Mouse (Mus musculus) midbrain, embryonic 11.5 days (tissue): ENCODE measurements at regions not wholly inside any gene's neighbourhood (a gene's known extent, or its start where the extent isn't known, plus 50 kb on each side); places are given as distances from the start of the nearest gene placed in this dataset.

Experiments used
- ATAC-seq: fragments of 200-750 bp; cut with Nextera tagmentation; 2 replicates; pipeline ENCODE4 v1.8.0; 2017; ENCODE audit warnings: moderate TSS enrichment, moderate library complexity; ENCODE audit not compliant: low FRiP score
- DNase-seq: peaks from one replicate; pipeline ENCODE4 v3.0.0; 2015; ENCODE audit warnings: low spot score; ENCODE audit errors: missing footprints
- H3K27ac ChIP-seq: fragments of 300-500 bp; sonication (generic); 2 replicates; pipeline ENCODE4 v1.5.1; 2014; ENCODE audit warnings: low read depth, low read length
- H3K27me3 ChIP-seq: fragments of 300-500 bp; sonication (generic); 2 replicates; pipeline ENCODE4 v1.6.1; 2014; ENCODE audit warnings: mild to moderate bottlenecking, low read length, moderate library complexity, mixed read lengths; ENCODE audit not compliant: control insufficient read depth, insufficient read depth
- H3K36me3 ChIP-seq: fragments of 300-500 bp; sonication (generic); 2 replicates; pipeline ENCODE4 v1.6.1; 2014; ENCODE audit warnings: mild to moderate bottlenecking, low read length, moderate library complexity, mixed read lengths; ENCODE audit not compliant: control insufficient read depth, insufficient read depth
- H3K4me1 ChIP-seq: fragments of 300-500 bp; sonication (generic); 2 replicates; pipeline ENCODE4 v1.6.1; 2014; ENCODE audit warnings: low read length; ENCODE audit not compliant: control insufficient read depth, insufficient read depth
- H3K4me2 ChIP-seq: fragments of 300-500 bp; sonication (generic); 2 replicates; pipeline ENCODE4 v1.6.1; 2014; ENCODE audit warnings: mild to moderate bottlenecking, moderate library complexity
- H3K4me3 ChIP-seq: fragments of 300-500 bp; sonication (generic); 2 replicates; pipeline ENCODE4 v1.5.1; 2014; ENCODE audit warnings: low read depth, low read length
- H3K9ac ChIP-seq: fragments of 300-500 bp; sonication (generic); 2 replicates; pipeline ENCODE4 v1.6.1; 2014; ENCODE audit warnings: low read length
- H3K9me3 ChIP-seq: fragments of 300-500 bp; sonication (generic); 2 replicates; pipeline ENCODE4 v1.6.1; 2016; ENCODE audit warnings: low read length; ENCODE audit not compliant: control insufficient read depth
- WGBS: fragments of 180-500 bp; shearing (Covaris S2); extraction: QIAGEN DNeasy Blood & Tissue Kit; methylation state at CpG from one replicate; pipeline ENCODE4 v1.1.7; 2014; 5-methylcytosine and 5-hydroxymethylcytosine counted together

DNA sequence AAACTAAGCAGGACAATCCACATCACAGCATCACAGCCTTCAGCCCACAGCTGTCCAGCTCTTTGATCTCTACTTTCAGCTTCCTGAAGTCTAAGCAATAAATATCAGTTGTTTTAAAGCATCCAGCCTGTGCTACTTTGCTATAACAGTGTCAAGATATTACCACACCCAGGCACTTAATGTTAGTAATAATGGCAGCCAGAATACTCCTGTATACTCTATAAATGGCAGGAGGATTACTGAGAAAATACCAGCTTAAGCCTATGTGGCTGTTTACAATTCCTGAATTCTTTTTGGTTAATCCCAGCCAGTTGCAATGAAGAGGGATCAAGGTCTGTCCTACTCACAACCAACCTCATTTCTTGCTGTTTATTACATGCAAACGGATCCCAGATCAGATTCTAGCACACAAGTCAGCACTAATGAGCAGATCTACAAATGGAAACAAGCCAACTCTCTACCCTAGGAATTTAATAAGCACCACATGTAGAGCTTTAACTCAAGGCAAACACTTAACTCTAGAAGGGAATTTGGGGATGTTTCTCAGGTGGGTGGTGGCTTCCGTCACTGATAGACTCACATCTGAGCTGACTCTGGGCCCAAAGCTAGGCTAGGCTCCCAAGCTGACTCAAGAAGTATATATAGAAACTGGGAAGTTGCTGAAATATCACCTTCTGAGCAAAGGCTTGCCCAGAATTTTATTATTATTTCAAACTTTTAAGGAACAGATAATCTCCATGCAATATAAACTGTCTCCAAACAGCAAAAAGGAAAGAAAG, 190.6 kb downstream of the Map2k4 start:
- ATAC-seq = no peak
- 69% methylated on average over 2 of the region's 2 CpGs for whole genome bisulfite sequencing
- Histone ChIP-seq H3K9me3 (no peaks in the 10 kb centered on the region), H3K9ac (no peak overlapping the region), H3K4me3 (no peak overlapping the region), H3K4me1 (no peaks in the 10 kb centered on the region), H3K27ac (no peak overlapping the region), H3K27me3 (no peaks in the 10 kb centered on the region), H3K4me2 (no peak overlapping the region), H3K36me3 (no peaks in the 10 kb centered on the region)
- DNase-seq = no peak

DNA sequence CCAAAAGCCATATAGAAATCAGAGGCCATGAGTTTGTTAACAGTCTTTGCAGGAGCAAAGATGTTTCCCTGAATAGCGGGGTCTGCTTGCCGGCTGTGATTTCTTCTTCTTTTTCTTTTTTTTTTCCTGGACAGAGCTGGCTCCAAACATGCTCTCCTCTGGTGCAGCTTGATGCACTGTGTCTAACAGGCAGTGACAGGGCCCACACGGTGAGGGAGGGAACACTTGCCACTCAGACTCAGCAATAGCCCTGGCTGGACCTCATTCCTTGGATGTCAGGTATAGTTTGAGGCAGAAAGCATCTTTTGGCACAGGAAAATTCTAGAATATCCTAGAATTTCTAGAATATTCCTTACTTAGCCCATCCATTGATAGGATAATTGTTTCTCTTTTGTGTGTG, 199.6 kb downstream of the Map2k4 start:
- Histone ChIP-seq H3K4me1 (no peaks in the 10 kb centered on the region), H3K4me3 (no peak overlapping the region), H3K36me3 (no peaks in the 10 kb centered on the region), H3K9ac (no peak overlapping the region), H3K27me3 (no peaks in the 10 kb centered on the region), H3K27ac (no peak overlapping the region), H3K9me3 (no peaks in the 10 kb centered on the region), H3K4me2 (no peak overlapping the region)
- DNase-seq = no peak
- WGBS = 61% methylated on average over 3 of the region's 3 CpGs
- ATAC-seq = no peak

DNA sequence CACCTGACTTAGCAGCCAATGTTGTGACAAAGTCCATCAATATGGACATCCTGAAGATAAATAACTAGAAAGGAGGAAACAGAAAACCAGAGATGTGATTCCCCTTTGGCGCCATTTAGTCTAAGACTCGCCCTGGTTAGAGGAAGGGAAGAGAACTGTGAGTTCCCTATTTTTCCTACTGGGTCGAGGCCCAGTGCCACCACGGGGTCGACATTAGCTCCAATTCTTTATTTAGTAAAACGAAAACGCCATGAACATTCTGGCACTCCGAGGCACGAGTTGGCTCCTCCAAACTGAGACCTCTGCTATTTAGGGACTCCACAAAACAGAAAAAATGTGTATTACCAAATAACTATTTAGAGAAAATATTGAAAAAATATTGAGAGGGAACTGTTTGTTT, 220.3 kb downstream of the Map2k4 start:
- Histone ChIP-seq H3K27me3 (no peaks in the 10 kb centered on the region), H3K9me3 (no peaks in the 10 kb centered on the region), H3K27ac (no peak overlapping the region), H3K4me2 (no peak overlapping the region), H3K4me3 (no peak overlapping the region), H3K9ac (no peak overlapping the region), H3K36me3 (no peaks in the 10 kb centered on the region), H3K4me1 (no peaks in the 10 kb centered on the region)
- WGBS = 92% methylated on average over 9 of the region's 9 CpGs
- no peak for DNase-seq
- ATAC-seq = no peak

DNA sequence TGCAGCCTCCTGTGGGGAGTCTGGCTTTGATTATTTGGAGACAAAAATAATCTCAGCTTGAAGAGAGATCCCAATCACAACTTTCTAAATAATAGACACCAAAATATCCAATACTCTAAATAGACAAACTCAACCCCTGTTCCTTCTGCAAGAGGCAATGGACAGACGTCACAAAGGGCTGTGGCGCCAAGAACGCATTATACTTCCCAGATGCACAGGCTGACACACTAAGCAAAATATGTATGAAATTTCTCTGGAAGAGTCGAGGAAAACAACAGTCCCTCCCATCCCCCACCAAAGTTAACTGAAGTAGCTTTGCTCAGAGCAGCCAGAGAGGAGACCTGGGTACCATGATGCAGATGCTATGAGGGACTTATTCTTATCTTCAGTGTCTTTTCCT, 229.9 kb downstream of the Map2k4 start:
- no peak for ATAC-seq
- H3K9ac ChIP-seq = no peak overlapping the region
- no peaks in the 10 kb centered on the region for H3K36me3 ChIP-seq
- no peak overlapping the region for H3K27ac ChIP-seq
- DNase-seq = no peak
- 82% methylated on average over 4 of the region's 4 CpGs for WGBS
- no peaks in the 10 kb centered on the region for H3K9me3 ChIP-seq
- H3K27me3 ChIP-seq = no peaks in the 10 kb centered on the region
- no peaks in the 10 kb centered on the region for H3K4me1 ChIP-seq
- H3K4me3 ChIP-seq = no peak overlapping the region
- no peak overlapping the region for H3K4me2 ChIP-seq

DNA sequence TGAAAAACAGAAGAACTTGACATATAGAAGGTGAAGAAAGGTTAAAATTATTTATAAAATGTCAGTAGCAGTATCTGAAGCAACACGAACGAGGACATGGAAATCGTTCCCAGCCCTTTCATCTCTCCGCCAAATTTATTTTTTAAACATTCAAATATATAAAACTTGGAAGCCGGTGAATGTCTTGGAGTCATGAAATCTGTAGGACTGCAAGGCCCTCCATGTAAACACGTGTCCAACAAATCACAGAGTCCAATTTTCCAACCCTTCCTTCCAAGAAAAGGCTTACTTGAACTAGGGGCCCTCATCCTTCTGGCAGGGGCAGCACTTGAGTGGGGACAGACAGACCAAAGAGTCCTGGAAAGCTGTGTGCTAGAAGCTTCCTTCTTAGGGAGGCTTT, 237.0 kb downstream of the Map2k4 start:
- H3K27me3 ChIP-seq = no peaks in the 10 kb centered on the region
- no peak overlapping the region for H3K4me3 ChIP-seq
- DNase-seq (no peak), ATAC-seq (no peak)
- no peak overlapping the region for H3K4me2 ChIP-seq
- no peaks in the 10 kb centered on the region for H3K4me1 ChIP-seq
- H3K9me3 ChIP-seq = no peaks in the 10 kb centered on the region
- WGBS = 93% methylated on average over 6 of the region's 6 CpGs
- no peak overlapping the region for H3K9ac ChIP-seq
- H3K36me3 ChIP-seq = no peaks in the 10 kb centered on the region
- no peak overlapping the region for H3K27ac ChIP-seq

DNA sequence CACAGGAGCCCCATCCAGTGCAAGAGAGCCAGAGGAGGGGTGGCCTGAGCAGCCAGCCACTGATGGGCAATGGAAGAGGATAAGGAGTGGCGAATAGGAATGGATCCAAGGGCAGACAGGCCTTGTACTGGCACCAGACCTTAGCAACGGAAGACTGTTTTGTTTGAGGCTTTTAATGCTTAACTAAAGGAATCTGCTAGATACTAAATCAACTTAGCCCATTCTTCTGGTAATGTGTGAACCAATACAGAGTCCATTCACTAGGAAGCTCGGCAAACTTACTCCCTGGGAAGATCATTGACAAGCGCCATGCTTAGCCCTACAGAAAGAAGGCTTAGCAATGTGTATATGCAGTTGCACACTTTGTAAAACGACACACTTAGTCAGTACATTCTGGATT, 243.8 kb downstream of the Map2k4 start:
- 85% methylated on average over 5 of the region's 5 CpGs for WGBS
- no peaks in the 10 kb centered on the region for H3K9me3 ChIP-seq
- DNase-seq = no peak

DNA sequence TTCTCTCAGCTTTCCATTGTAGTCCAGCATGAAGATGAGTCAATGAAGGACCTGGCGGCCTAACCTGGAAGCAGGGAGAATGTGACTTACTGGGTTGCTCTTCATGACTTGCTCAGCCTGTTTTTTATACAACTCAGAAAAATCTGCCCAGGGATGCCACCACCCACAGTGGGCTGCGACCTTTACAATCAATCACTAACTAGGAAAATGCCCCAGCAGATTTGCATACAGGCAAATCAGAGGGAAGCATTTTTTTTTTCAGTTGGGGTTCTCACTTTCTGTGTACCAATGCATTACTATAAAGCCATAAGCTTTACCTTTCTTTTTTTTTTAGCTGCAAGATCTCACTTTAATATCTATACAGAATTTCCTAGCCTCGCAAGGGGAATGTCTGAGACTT, 244.5 kb downstream of the Map2k4 start:
- Histone ChIP-seq H3K27me3 (no peaks in the 10 kb centered on the region), H3K27ac (no peak overlapping the region), H3K4me2 (no peak overlapping the region), H3K9me3 (no peaks in the 10 kb centered on the region), H3K4me1 (no peaks in the 10 kb centered on the region), H3K36me3 (no peaks in the 10 kb centered on the region), H3K9ac (no peak overlapping the region), H3K4me3 (no peak overlapping the region)
- 86% methylated on average over 3 of the region's 3 CpGs for WGBS
- ATAC-seq = no peak
- DNase-seq = no peak

More for the DNA sequence above, 243.8 kb downstream of the Map2k4 start:
- no peak overlapping the region for H3K4me3 ChIP-seq
- H3K27ac ChIP-seq = no peak overlapping the region
- no peaks in the 10 kb centered on the region for H3K36me3 ChIP-seq
- H3K9ac ChIP-seq = no peak overlapping the region
- no peaks in the 10 kb centered on the region for H3K4me1 ChIP-seq
- no peak for ATAC-seq
- no peak overlapping the region for H3K4me2 ChIP-seq
- no peaks in the 10 kb centered on the region for H3K27me3 ChIP-seq

DNA sequence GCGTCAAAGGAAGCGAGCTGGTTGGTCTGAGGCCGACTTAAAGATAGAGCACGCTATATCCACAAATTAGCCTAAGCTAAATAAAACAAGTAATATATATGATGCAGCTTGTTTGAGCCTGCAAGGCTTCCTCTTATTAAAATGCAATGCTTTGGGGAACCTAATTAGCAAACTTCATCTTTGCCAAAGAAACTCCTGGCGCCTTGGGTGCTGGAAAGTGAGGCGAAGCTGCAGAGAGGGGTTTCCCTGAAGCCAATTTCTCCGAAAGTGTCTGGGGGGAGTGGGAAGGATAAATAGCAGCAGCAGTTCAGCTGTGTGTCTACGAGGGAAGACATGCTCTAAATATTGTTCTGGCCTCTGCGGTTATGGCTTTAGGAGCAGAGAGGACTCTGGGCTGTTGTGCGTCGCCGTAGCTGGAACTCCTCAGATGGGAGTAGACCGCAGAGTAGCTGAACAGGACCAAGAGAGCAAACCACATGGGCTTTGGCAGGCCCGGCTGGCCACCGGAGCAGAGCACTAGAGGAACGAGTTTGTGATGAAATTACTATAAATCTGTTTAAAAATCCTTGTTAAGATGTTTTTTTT, 251.0 kb downstream of the Map2k4 start:
- Histone ChIP-seq H3K36me3 (no peaks in the 10 kb centered on the region), H3K9ac (no peak overlapping the region), H3K9me3 (no peaks in the 10 kb centered on the region), H3K4me2 (no peak overlapping the region), H3K27ac (no peak overlapping the region), H3K4me1 (no peaks in the 10 kb centered on the region), H3K4me3 (no peak overlapping the region), H3K27me3 (no peaks in the 10 kb centered on the region)
- DNase-seq (no peak), ATAC-seq (no peak)
- WGBS = 90% methylated on average over 16 of the region's 16 CpGs

DNA sequence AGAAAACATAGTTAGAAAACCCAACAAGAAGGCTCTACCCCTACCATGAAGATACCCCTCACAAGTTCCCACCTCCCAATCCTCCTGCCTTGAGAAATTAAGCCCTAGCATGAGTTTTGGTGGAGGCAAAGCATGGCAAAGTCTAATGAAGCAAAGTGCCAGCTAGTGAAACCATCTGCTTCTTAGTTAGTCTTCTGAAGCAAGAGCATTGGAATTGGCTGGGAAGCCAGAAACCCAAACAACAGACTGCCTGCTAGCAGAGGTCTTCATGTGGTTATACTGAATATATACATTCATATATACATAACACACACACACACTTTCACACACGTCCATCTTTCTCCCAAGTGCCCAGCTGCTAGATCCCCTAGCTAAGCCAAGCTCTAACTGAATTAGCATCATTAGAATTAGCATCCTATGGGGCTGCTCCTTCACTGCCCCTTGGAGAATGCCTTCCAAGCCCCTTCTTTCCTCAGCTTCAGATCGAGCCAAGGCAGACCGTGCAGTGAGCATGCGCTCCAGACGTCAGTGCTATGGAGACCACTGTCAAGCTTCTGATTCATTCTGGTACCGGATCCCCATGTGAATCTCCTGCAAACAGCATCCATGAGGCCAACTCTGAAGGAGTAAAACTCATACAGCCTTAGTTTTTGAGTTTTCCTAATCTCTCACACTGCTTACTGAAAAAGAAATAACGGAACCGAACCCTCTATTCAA, 252.2 kb downstream of the Map2k4 start:
- WGBS = 90% methylated on average over 8 of the region's 8 CpGs
- H3K4me3 ChIP-seq = no peak overlapping the region
- H3K9me3 ChIP-seq = no peaks in the 10 kb centered on the region
- ATAC-seq (no peak), DNase-seq (no peak)
- H3K9ac ChIP-seq = no peak overlapping the region
- H3K27ac ChIP-seq = no peak overlapping the region
- H3K4me2 ChIP-seq = no peak overlapping the region
- H3K27me3 ChIP-seq = no peaks in the 10 kb centered on the region
- H3K4me1 ChIP-seq = no peaks in the 10 kb centered on the region
- no peaks in the 10 kb centered on the region for H3K36me3 ChIP-seq
